Mouse (Mus musculus) bone marrow, adult 2 months (tissue): ENCODE data around the gene Alox12e.

Experiments used
- CTCF ChIP-seq: fragments of 200-500 bp; IDR thresholded peaks from 2 replicates; pipeline ENCODE4 v1.5.1; 2011; ENCODE audit warnings: low read length, control low read depth; ENCODE audit not compliant: control insufficient read depth, insufficient read depth
- POLR2A ChIP-seq: fragments of 200-500 bp; IDR thresholded peaks from 2 replicates; pipeline ENCODE4 v1.6.1; 2011; ENCODE audit warnings: low read depth, mild to moderate bottlenecking, control low read depth, low read length, borderline replicate concordance; ENCODE audit not compliant: control insufficient read depth

DNA sequence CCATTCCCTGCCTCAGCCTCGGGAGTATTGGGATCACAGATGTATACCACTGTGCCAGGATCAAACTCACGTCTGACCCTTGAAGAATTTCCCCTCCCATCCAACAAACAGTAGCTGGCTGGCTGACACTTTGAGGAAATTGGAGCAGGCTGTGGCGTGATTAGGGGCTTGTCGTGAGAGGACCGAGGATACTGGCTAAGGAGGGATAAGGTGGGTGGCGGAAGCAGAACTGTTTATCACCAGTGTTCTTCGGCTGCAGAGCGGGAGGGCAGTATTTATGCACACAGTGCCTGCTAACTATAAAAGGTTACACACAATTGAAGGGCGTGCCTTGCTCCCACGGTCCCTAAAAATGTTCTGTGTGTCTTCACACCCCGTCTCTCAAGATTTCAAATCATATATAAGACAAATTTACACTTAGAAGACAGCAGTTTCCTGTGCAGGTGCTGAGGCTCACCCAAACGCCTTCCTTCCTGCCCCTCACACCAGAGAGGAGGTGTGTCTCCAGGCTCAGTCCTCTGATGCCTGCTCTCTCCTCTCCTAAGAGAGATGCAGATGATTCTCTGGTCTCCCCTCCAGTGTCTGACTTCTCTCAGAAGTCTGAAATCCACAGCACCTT, 24.5 kb downstream of the Alox12e start:
- TF ChIP-seq CTCF: no peak
- no peak for TF ChIP-seq POLR2A
